Mouse (Mus musculus): Measurements from ENCODE around the gene Nrxn3.

DNA sequence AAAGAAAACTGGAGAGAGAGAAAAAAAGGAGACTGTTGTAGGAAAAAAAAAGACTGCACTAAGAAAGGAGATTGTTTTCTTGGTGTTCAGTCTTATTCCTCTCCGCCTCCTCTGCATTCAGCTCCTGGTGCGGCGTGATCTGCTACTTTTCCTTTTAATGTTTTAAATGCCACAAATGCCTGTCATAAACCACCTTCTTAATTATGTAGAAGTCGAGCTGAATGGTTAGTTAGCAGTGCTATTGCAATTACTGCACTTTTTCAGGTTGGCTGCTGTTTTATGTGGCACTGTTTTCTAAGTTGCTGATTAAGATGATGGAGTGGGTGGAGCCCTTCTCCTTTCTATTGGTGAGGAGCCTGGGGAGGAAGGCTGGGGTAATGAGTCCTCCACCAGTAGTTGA is 1131.7 kb downstream of the Nrxn3 start:
- TF ChIP-seq CTCF (IDR thresholded peaks at IDR 0.05; ENCODE audit: control insufficient read depth, insufficient read depth, insufficient replicate concordance, low read depth, low read length) = no peak
- TF ChIP-seq POLR2A (IDR thresholded peaks at IDR 0.05; ENCODE audit: control insufficient read depth, low read depth, low read length) = no peak
